Mouse (Mus musculus) macrophage (primary cell): ENCODE measurements around the gene Nedd4. TPM values are rescaled to one million over a fixed set of nuclear protein-coding genes. Genes with fewer than 3 reads are reported as not detected.
"Not testable (repeated sequence)": the region's sequence is repeated elsewhere in the genome, so short reads cannot be mapped to it uniquely, and the experiment has no call there.

Experiments used
- H3K27ac ChIP-seq: fragments of 350-480 bp; formaldehyde crosslinking; 2 replicates; pipeline ENCODE4 v1.9.0; 2021
- H3K36me3 ChIP-seq: fragments of 350-480 bp; formaldehyde crosslinking; 2 replicates; pipeline ENCODE4 v1.9.0; 2021; ENCODE audit errors: inconsistent target
- H3K4me3 ChIP-seq: fragments of 350-480 bp; formaldehyde crosslinking; 2 replicates; pipeline ENCODE4 v1.9.0; 2021; ENCODE audit errors: inconsistent target
- H3K79me2 ChIP-seq: fragments of 350-480 bp; formaldehyde crosslinking; 2 replicates; pipeline ENCODE4 v1.9.0; 2021; ENCODE audit errors: inconsistent target
- WGBS: methylation state at CpG from one replicate; pipeline ENCODE4 v1.1.7; 2026; ENCODE audit warnings: inconsistent platforms; ENCODE audit not compliant: missing documents; 5-methylcytosine and 5-hydroxymethylcytosine counted together
- polyA plus RNA-seq: library from polyadenylated mRNA; stranded (reverse); fragments of 250-400 nt; gene quantifications from 3 replicates; pipeline ENCODE4 v1.2.4, GENCODE M21; 2018; ENCODE audit warnings: inconsistent platforms

Nedd4 gene
- polyA plus RNA-seq, 1 experiment from 2014 or later, result 0.77 TPM

DNA sequence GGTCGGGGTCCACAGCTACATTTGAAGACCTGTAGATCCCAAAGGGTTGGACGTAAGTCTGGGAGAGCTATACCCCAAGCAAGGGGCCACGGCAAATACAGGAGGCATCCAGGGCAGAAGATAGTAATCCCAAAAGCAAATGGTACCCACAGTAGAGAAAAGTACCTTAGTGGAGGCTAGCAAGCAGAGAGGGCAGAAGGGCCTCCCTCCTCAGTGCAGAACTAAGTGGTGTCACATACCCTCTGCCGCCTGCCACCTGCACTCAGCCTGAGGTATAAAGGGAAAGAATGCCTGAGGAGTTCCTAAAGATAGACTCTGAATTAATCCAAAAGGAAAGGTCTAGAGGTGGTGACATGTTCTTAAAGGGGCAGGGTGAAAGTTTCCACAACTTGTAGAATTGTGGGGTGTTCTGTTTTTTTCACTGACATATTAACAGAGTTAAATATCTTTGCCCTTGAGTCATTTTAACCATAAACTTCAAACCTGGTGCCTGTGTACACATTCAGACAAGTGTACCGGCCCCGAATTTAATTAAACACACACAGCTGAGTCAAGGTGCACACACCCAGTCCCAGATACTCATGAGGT lies 21.0 kb upstream of the Nedd4 start:
- H3K79me2 ChIP-seq, result no peaks in the 10 kb centered on the region
- H3K4me3 ChIP-seq, result no peak overlapping the region
- H3K36me3 ChIP-seq, result no peaks in the 10 kb centered on the region
- H3K27ac ChIP-seq, result no peak overlapping the region
- 94% methylated on average over 6 of the region's 6 CpGs for WGBS

DNA sequence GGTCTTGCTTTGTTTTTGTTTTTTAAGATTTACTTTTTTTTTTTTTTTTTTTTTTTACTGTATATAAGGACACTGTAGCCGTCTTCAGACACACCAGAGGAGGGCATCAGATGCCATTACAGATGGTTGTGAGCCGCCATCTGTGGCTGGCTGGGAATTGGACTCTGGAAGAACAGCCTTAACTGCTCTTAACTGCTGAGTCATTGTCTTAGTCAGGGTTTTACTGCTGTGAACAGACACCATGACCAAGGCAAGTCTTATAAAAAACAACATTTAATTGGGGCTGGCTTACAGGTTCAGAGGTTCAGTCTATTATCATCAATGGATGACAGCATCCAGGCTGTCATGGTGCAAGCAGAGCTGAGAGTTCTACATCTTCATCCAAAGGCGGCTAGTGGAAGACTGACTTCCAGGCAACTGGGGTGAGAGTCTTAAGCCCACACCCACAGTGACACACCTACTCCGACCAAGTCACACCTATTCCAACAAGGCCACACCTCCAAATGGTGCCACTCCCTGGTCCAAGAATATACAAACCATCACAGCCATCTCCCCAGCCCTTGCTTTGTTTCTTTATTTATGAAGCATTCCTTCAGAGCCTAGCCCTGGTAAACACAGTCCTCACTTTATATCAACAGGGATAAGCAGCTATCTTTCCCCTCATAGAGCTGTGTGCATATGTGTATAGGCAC lies 19.2 kb upstream of the Nedd4 start:
- H3K27ac ChIP-seq, H3K36me3 ChIP-seq, H3K4me3 ChIP-seq, H3K79me2 ChIP-seq: not testable (repeated sequence)
- WGBS, result 96% methylated on average over 4 of the region's 4 CpGs

DNA sequence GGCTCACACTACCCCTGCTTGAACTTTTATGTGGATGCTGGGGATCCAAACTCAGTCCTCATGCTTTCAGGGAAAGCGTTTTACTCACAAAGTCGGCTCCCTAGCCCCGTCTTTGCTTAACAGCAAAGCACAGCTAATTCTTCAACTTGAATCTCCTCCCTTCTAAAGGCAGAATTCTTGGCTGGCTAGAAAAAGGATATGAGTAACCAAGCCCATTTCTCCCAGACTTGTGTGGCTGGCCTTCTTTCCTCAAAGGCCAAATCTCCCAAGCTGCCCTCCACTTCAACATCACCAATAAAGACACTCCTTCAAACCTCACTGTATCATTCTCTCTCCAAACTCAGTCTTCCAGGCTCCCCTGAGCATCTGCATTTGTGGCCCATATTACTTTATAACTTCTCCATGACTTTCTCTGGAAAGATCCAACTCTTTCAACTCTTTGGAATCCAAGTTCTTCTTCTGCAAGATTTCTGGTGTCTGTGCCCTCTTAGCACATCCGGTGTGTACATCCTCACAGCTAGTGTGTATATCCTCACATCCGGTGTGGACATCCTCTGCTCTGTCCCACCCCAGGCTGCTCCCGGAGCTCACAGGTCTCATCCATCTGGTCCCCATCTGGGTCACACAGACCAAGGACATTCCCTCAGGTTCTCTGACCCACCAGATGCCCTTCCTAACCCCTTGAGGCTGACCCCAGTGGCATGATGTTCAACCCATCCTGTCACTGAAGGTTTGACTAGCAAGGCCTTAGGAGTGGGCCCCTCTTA lies 18.3 kb upstream of the Nedd4 start:
- no peak overlapping the region for H3K4me3 ChIP-seq
- WGBS, result 94% methylated on average over 6 of the region's 6 CpGs
- H3K79me2 ChIP-seq, result no peaks in the 10 kb centered on the region
- H3K36me3 ChIP-seq, result no peaks in the 10 kb centered on the region
- no peak overlapping the region for H3K27ac ChIP-seq

DNA sequence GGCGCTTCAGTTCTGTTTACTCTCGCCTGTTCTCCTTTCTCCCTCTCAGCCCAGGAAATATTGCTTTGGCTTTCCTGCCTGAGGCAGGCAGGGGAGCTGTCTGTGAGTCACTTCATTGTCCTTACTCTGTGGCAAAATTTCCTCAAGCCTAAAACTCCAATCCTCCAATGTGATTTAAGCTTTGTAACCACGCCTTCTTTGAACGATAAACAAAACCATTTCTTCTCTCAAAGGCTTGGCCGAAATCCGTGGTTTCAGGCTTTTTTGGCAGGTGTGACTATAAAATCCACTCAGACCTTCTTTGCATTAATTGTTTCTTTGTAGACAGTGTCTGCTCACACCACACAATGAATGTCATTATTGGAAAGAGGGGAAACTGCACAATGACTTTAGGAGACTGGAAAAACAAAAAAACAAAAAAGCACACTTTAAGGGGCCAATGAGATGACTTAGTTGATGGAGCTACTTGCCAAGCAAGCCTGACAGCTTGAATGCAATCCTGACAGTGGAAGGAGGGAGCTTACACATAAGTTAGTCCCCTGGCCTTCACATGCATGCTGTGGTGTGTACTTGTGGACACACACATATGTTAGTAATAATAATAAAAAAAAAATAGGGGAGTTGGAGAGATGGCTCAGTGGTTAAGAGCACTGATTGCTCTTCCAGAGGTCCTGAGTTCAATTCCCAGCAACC lies 17.6 kb upstream of the Nedd4 start:
- Histone ChIP-seq H3K4me3 (no peak overlapping the region), H3K27ac (no peak overlapping the region), H3K36me3 (no peaks in the 10 kb centered on the region), H3K79me2 (no peaks in the 10 kb centered on the region)
- WGBS, result 58% methylated on average over 6 of the region's 6 CpGs

DNA sequence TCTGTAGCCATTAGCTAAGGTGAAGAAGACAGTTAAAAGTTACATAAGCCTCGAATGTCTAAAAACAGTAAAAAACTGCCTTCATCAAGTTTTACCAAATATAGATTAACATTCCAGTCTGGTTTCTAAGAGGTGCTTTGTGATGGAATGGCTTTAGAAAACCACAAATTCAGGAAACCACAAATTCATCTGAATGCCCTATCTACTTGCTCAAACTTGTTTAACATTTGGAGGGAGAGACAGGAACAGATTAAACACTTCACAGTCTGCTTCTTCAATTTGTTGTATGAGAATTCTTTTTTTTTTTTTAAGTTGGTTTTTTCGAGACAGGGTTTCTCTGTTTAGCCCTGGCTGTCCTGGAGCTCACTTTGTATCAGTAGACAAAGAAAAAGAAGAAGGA lies 12.4 kb upstream of the Nedd4 start:
- 3% methylated on average over 2 of the region's 2 CpGs for WGBS
- Histone ChIP-seq H3K4me3 (no peak overlapping the region), H3K27ac (no peak overlapping the region), H3K36me3 (no peaks in the 10 kb centered on the region), H3K79me2 (no peaks in the 10 kb centered on the region)

DNA sequence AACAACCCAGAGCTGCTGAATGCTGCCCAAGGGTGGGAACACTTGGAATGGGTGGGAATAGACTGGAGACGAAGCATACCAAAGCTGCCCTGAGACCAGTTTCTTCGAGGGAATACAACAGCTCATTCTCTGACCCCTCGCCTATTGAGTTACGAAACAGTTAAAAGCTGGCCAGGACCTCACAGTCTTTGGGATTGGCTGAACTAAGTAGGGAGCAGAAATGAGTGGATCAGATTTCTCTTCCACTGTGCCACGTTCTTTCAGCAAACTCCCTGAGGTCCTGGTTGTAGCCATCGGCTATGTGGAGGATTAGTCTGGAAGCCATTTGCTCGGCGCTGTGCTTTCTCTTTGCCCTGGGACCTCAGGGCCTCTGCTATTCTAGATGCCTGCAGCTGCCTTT lies 9.2 kb upstream of the Nedd4 start:
- no peaks in the 10 kb centered on the region for H3K36me3 ChIP-seq
- H3K79me2 ChIP-seq, result no peaks in the 10 kb centered on the region
- H3K4me3 ChIP-seq, result no peak overlapping the region
- no peak overlapping the region for H3K27ac ChIP-seq
- 78% methylated on average over 6 of the region's 8 CpGs for WGBS

DNA sequence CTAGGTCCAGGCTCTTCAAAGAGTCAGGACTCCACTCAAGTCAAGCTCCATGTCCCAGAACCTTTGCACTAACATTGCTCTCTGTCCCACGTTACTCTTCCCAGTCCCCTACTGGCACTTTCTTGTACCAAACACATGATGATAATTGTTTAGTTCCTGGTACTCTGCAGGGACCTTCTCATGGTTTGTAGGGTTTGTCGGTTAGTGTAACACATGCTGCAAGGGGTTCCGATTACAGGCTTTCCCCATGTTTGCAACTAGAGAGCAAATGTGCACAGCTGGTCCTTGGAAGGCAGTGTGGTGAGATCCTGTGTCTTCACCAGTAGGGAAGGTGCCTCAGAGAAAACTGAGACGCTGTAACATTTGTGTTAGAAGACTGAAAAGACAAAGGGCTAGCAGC lies 8.6 kb upstream of the Nedd4 start:
- Histone ChIP-seq H3K27ac (no peak overlapping the region), H3K79me2 (no peaks in the 10 kb centered on the region), H3K36me3 (no peaks in the 10 kb centered on the region), H3K4me3 (no peak overlapping the region)
- WGBS, result 87% methylated on average over 4 of the region's 4 CpGs

DNA sequence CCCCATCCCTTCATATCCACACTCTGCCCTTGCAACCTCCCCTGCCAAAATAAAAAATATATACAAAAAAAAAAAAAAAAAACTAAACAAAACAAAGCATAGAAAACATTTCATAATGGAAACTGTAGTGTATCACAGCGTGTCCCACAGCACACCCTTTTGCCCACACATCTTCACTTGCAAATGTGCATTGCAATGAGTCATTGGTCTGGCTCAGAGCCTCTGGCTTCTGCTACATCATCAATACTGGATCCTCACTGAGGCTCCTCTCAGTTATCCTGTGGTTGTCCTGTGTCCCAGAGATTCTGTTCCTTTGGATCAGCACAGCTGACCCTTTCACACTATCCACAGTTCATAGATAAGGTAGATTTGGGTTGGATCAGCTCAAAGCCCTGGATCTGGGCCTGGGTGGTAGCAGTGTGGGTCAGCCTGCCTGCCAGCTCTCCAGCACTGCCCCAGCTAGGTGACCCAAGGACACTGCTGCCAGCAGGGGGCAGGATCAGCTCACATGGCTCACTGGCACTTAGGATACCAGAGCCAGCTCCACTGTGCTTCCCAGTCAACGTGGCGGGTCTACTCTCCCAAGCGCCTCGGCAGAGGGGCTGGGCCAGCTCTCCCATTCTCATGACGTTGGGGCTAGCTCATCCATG lies 7.4 kb upstream of the Nedd4 start:
- H3K79me2 ChIP-seq, result no peaks in the 10 kb centered on the region
- 69% methylated on average over 6 of the region's 6 CpGs for WGBS
- H3K36me3 ChIP-seq, result no peaks in the 10 kb centered on the region
- no peak overlapping the region for H3K27ac ChIP-seq
- H3K4me3 ChIP-seq, result no peak overlapping the region

DNA sequence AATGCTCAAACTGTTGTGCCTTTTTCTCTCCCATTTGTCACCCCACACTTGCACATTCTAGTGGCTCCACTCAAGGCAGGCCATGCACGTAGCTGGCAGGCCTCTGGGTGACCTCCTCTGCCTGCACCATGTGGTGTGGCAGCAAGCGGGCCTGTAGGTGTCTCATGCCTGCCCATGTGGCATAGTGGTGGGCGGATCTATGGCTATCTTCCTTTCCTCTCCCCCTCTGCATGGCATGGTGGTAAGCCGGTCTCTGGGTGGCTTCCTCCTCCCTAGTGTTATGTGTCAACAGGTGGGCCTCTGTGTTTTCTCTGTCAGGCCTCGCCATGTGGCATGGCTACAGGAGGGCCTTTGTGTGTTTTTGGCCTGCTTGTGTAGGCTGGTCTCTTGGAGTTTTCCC lies 6.5 kb upstream of the Nedd4 start:
- H3K79me2 ChIP-seq, result no peaks in the 10 kb centered on the region
- no peaks in the 10 kb centered on the region for H3K36me3 ChIP-seq
- H3K27ac ChIP-seq, result no peak overlapping the region
- H3K4me3 ChIP-seq, result no peak overlapping the region
- 68% methylated on average over 5 of the region's 5 CpGs for WGBS

DNA sequence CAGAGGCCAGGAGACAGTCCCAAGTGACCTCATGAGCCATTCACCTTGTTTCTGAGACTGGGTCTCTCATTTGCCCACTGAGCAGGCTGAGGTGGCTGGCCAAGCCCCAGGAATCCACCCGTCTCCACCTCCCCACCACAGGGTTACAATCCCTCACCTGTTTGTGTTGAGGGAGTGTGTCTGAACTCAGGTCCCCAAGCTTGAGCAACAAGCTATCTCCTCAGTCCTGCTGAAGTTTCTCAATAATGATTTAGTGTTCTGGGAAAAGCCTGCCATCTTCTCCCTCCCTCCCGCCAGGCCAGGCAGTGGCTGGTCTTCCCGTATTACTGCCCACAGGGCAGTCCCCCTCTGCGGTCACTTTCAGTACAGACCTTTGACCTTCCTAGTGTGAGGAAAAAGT lies 5.7 kb upstream of the Nedd4 start:
- Histone ChIP-seq H3K27ac (no peak overlapping the region), H3K79me2 (no peaks in the 10 kb centered on the region), H3K4me3 (no peak overlapping the region), H3K36me3 (no peaks in the 10 kb centered on the region)
- WGBS, result 71% methylated on average over 4 of the region's 4 CpGs

DNA sequence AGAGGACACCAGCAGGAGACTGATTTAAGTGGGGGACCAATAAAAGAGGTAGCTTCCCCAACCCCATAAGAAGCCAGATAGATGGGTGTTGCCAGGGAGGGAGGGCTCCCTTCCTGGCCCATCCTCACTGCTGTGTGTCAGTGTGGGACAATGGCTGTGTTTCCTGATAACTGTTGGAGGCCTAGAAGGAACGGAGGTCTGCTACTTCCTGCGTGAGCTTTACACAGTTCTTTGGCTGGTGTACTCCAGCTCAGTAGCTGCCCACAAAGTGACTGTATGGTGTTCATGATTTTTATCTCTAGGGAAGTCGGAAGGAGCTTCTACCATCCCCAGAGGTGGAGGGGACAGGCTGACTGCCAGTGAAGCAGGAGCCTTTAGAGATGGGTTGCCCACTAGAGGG lies 5.2 kb upstream of the Nedd4 start:
- 9% methylated on average over 3 of the region's 3 CpGs for WGBS
- H3K27ac ChIP-seq, result no peak overlapping the region
- H3K79me2 ChIP-seq, result no peaks in the 10 kb centered on the region
- H3K4me3 ChIP-seq, result no peak overlapping the region
- H3K36me3 ChIP-seq, result no peaks in the 10 kb centered on the region

DNA sequence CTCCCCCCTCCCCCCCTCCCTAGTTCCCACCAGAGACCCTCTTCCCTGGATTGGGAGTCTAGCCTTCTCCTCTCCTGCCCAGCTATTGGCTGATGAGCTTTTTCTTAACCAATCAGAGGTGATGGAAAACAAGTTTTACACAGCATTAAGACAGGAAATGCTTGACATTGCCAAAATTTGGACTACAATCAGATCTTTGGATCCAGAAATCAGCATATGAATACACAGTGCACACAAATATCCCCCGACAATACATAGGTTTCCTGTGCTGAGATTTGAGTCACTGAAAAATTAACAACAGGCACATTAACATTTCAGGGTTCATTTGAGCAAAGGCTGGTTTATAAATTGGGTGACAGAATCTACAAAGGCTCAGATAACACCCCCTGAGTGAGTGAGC lies 4.5 kb upstream of the Nedd4 start:
- no peaks in the 10 kb centered on the region for H3K79me2 ChIP-seq
- no peak overlapping the region for H3K27ac ChIP-seq
- no peaks in the 10 kb centered on the region for H3K36me3 ChIP-seq
- 89% methylated on average over 1 of the region's 1 CpGs for WGBS
- no peak overlapping the region for H3K4me3 ChIP-seq

DNA sequence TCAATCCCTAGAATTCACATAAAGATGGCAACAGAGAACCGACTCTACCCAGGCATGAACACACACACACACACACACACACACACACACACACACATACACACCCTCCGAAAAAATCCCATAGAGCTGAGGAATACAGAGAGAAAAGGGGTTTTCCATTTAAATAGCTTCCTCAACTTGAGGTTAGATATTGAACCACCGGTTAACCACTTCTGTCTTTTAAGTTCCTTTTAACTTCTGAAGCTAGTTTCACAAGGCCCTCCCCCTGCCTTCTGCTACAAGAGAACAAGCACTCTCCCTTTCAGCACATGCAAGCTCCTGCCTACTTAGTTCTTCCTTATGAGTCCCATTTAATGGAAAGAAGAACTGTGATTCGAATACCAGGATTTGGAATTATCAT lies 2.0 kb upstream of the Nedd4 start:
- H3K36me3 ChIP-seq, result no peaks in the 10 kb centered on the region
- H3K27ac ChIP-seq, result no peak overlapping the region
- WGBS, result 3% methylated on average over 4 of the region's 4 CpGs
- no peaks in the 10 kb centered on the region for H3K79me2 ChIP-seq
- no peak overlapping the region for H3K4me3 ChIP-seq

DNA sequence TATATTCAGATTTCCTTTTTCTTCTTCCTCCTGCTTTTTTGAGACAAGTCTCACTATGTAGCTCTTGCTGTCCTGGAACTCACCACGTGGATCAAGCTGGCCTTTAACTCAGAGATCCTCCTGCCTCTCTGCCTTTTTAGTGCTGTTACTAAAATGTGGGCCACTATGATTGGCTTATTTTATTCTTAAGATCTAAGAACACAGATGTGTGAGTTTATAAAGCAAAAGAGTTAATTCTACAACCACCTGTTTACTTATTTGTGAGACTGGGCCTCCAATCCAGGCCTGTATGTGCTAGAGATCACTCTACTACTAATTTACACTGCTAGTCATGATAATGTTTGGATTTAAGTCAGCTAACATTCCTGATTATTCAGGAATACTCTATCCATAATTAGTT lies 1.2 kb upstream of the Nedd4 start:
- no peak overlapping the region for H3K4me3 ChIP-seq

DNA sequence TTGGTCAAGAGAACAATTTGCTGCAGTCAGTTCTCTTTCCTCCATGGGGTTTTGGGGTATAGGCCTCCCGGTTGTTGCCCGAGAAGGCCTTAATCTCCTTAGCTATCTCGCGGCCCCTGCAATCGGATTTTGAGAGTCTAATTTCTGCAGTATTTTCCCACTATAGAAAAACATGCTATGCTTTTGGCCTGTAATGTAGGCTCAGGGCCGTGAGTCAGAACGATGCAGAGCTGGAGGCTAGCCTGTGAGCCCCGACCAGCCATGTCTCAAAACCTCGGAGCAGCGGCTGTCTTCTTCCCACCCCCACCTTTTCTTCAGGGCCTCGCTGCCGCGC lies 618 bp upstream of the Nedd4 start:
- no peak overlapping the region for H3K27ac ChIP-seq
- H3K36me3 ChIP-seq, result no peaks in the 10 kb centered on the region
- 16% methylated on average over 13 of the region's 13 CpGs for WGBS
- no peaks in the 10 kb centered on the region for H3K79me2 ChIP-seq
- H3K4me3 ChIP-seq, result no peak overlapping the region

More for the DNA sequence above, 1.2 kb upstream of the Nedd4 start:
- no peak overlapping the region for H3K27ac ChIP-seq
- 100% methylated on average over 1 of the region's 1 CpGs for WGBS
- H3K79me2 ChIP-seq, result no peaks in the 10 kb centered on the region
- no peaks in the 10 kb centered on the region for H3K36me3 ChIP-seq
